Mouse (Mus musculus) ES-E14 (cell line): Measurements from ENCODE around the gene Ippk. TPM values are rescaled to one million over a fixed set of nuclear protein-coding genes. Genes with fewer than 3 reads are reported as not detected.
A peak's percentile ranks its signal among the peaks of the same experiment; 100 is the strongest.

ENCODE experiments used
- DNase-seq: peaks from one replicate; pipeline ENCODE4 v3.0.0-alpha.2; 2013; ENCODE audit warnings: low read depth, low spot score
- H3K27ac ChIP-seq: 2 replicates; pipeline ENCODE4 v1.5.1; 2012; ENCODE audit warnings: low read depth, mild to moderate bottlenecking, low read length, moderate library complexity, mixed read lengths; ENCODE audit not compliant: poor library complexity, insufficient read depth, severe bottlenecking
- H3K36me3 ChIP-seq: 2 replicates; pipeline ENCODE4 v1.6.1; 2012; ENCODE audit warnings: mild to moderate bottlenecking, low read length, moderate library complexity, mixed read lengths; ENCODE audit not compliant: control insufficient read depth, poor library complexity, insufficient read depth, severe bottlenecking
- H3K4me1 ChIP-seq, 2 experiments: fragments of 150-350 bp in 1 of 2; sonication (generic) in 1 of 2; 2 replicates each; pipeline ENCODE4 v1.6.1; 2012; ENCODE audit warnings: low read length in 2 of 2, mild to moderate bottlenecking in 1 of 2, mixed read lengths in 1 of 2; ENCODE audit not compliant: control insufficient read depth in 2 of 2, insufficient read depth in 2 of 2, poor library complexity in 1 of 2
- H3K4me3 ChIP-seq, 2 experiments: fragments of 150-350 bp in 1 of 2; sonication (generic) in 1 of 2; 2 replicates each; pipeline ENCODE4 v1.5.1; 2012; ENCODE audit warnings: low read length in 2 of 2, low read depth in 1 of 2, mild to moderate bottlenecking in 1 of 2, mixed read lengths in 1 of 2; ENCODE audit not compliant: insufficient read depth in 1 of 2, poor library complexity in 1 of 2, severe bottlenecking in 1 of 2
- H3K9ac ChIP-seq: 2 replicates; pipeline ENCODE4 v1.6.1; 2012; ENCODE audit warnings: low read depth, mild to moderate bottlenecking, low read length, mixed read lengths; ENCODE audit not compliant: poor library complexity, insufficient read depth, severe bottlenecking
- H3K9me3 ChIP-seq: fragments of 150-350 bp; sonication (generic); 2 replicates; pipeline ENCODE4 v1.6.1; 2012; ENCODE audit warnings: low read depth, mild to moderate bottlenecking, low read length; ENCODE audit not compliant: control insufficient read depth, insufficient read depth
- CHD2 ChIP-seq: IDR thresholded peaks from 2 replicates; pipeline ENCODE4 v1.6.1; 2014; ENCODE audit warnings: mild to moderate bottlenecking, low read depth, low read length, inconsistent platforms
- HCFC1 ChIP-seq: IDR thresholded peaks from 2 replicates; pipeline ENCODE4 v1.6.1; 2012; ENCODE audit warnings: low read length, inconsistent platforms, borderline replicate concordance; ENCODE audit not compliant: insufficient read depth
- MAFK ChIP-seq: IDR thresholded peaks from 2 replicates; pipeline ENCODE4 v1.6.1; 2014; ENCODE audit warnings: mild to moderate bottlenecking, low read depth, low read length, inconsistent platforms; ENCODE audit not compliant: insufficient read depth
- ZC3H11A ChIP-seq: IDR thresholded peaks from 2 replicates; pipeline ENCODE4 v1.6.1; 2012; ENCODE audit warnings: low read depth, mild to moderate bottlenecking, inconsistent platforms, low read length, borderline replicate concordance
- ZNF384 ChIP-seq: IDR thresholded peaks from 2 replicates; pipeline ENCODE4 v1.6.1; 2012; ENCODE audit warnings: low read depth, low read length, inconsistent platforms
- in situ Hi-C, 2 experiments: fragments of 600-800 bp; cut with MboI; formaldehyde crosslinking; loops; one replicate each; pipeline ENCODE4 v1.15.1; 2025; ENCODE audit warnings: low sequenced_read_pairs in 2 of 2, inconsistent platforms in 1 of 2; ENCODE audit not compliant: unreplicated experiment in 2 of 2
- total RNA-seq: library from RNA; depleted of rRNA; stranded (reverse); fragments of 300-350 nt; gene quantifications from 2 replicates; pipeline ENCODE4 v1.2.3, GENCODE M21; 2012

Ippk gene
- total RNA-seq, 1 experiment: 16.9 TPM

GRCm38 (mm10) chr13:49384751-49385463 is 36.1 kb upstream of the Ippk start:
- no peaks in the 10 kb centered on the region for H3K9me3 ChIP-seq
- H3K4me3 ChIP-seq: no peak overlapping the region
- peaks cover 0 to 4% of the 10 kb centered on the region in 2 experiments; a peak in 3 of 4 replicates for H3K4me1 ChIP-seq
- in situ Hi-C loops: no loop called here
- no peak for DNase-seq
- TF ChIP-seq ZNF384 (no peak), MAFK (no peak), HCFC1 (no peak), ZC3H11A (no peak), CHD2 (no peak)
- no peak overlapping the region for H3K9ac ChIP-seq
- H3K36me3 ChIP-seq: peaks cover 27% of the 10 kb centered on the region; the same call in 1 of the 2 replicates
- H3K27ac ChIP-seq: no peak overlapping the region

DNA sequence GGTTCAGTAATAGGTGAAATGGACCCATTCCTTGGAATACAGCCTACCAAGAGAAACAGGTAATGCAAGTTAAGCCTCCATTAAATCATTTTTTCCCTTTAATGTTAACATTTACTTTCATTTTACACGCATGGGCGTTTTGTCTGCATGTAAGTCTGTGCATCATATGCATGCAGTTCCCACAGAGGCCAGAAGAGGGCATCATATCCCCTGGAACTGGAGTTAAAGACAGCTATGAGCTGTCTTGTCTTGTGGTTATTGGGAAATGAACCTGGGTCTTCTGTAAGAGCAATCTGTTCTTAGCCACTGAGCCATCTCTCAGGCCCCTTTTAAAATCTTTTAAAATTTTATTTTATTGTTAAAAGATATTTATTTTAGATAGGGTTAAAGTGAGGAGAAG is 29.7 kb upstream of the Ippk start:
- no peaks in the 10 kb centered on the region for H3K9me3 ChIP-seq
- H3K4me1 ChIP-seq: no peaks in the 10 kb centered on the region
- H3K4me3 ChIP-seq: no peak overlapping the region
- in situ Hi-C loops: no loop called here
- no peaks in the 10 kb centered on the region for H3K36me3 ChIP-seq
- TF ChIP-seq MAFK (no peak), ZC3H11A (no peak), ZNF384 (no peak), HCFC1 (no peak), CHD2 (no peak)
- no peak overlapping the region for H3K9ac ChIP-seq
- H3K27ac ChIP-seq: no peak overlapping the region
- DNase-seq: peak; percentile 38

- DNase-seq: no peak
- no peaks in the 10 kb centered on the region for H3K36me3 ChIP-seq
- H3K4me1 ChIP-seq: no peaks in the 10 kb centered on the region
- H3K4me3 ChIP-seq: no peak overlapping the region
- no peaks in the 10 kb centered on the region for H3K9me3 ChIP-seq
- TF ChIP-seq HCFC1: no peak
- TF ChIP-seq ZC3H11A: no peak
- TF ChIP-seq MAFK: no peak
- no peak for TF ChIP-seq ZNF384
- in situ Hi-C loops: no loop called here
- H3K27ac ChIP-seq: no peak overlapping the region
- H3K9ac ChIP-seq: no peak overlapping the region
Measured at GRCm38 (mm10) chr13:49393579-49393978, 27.5 kb upstream of the Ippk start.

GRCm38 (mm10) chr13:49394886-49395447 is 26.1 kb upstream of the Ippk start:
- DNase-seq: no peak
- TF ChIP-seq CHD2 (no peak), ZC3H11A (no peak), HCFC1 (no peak), MAFK (no peak), ZNF384 (no peak)
- Histone ChIP-seq H3K27ac (no peak overlapping the region), H3K4me1 (no peaks in the 10 kb centered on the region), H3K9me3 (no peaks in the 10 kb centered on the region), H3K4me3 (no peak overlapping the region), H3K36me3 (no peaks in the 10 kb centered on the region), H3K9ac (no peak overlapping the region)
- in situ Hi-C loops: no loop called here

DNA sequence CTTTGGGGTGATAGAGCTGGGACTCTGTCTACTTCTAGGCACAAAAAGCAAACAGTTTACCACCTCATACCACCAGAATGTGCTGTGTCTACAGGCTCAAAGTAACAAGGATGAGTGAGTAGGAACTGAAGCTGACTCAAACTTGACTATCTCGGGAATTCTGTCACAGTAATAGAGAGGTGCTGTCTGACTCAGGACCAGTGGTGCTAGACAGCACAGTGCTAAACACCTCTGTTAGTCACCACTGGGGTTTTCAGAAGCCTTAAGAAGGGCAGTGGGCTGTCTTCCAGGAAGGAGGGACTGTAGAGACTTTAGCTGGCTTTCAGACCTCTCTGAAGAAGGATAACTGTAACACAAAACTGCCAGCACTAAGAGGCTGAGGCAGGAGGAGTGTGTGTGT is 24.3 kb upstream of the Ippk start:
- H3K4me3 ChIP-seq: no peak overlapping the region
- DNase-seq: no peak
- in situ Hi-C loops: no loop called here
- no peaks in the 10 kb centered on the region for H3K4me1 ChIP-seq
- H3K9me3 ChIP-seq: no peaks in the 10 kb centered on the region
- H3K36me3 ChIP-seq: no peaks in the 10 kb centered on the region
- TF ChIP-seq ZNF384 (no peak), ZC3H11A (no peak), HCFC1 (no peak), MAFK (no peak), CHD2 (no peak)
- no peak overlapping the region for H3K9ac ChIP-seq
- H3K27ac ChIP-seq: no peak overlapping the region
